Mouse (Mus musculus): Measurements from ENCODE around the gene Tex9. TPM values are rescaled to one million over a fixed set of nuclear protein-coding genes. Genes with fewer than 3 reads are reported as not detected.
A peak's percentile ranks its signal among the peaks of the same experiment; 100 is the strongest.

The Tex9 gene
- total and polyA plus RNA-seq, 3 experiments, result 1.3 to 2.1 (median 1.9) TPM

- Histone ChIP-seq H3K79me2 (replicated peaks; ENCODE audit: control insufficient read depth, insufficient read depth, low read length) (no peaks in the 10 kb centered on the region), H3K36me3 (ENCODE audit: control insufficient read depth, insufficient read depth, low read length) (no peaks in the 10 kb centered on the region), H3K27ac (no peak overlapping the region), H3K4me1 (ENCODE audit: control insufficient read depth, insufficient read depth, low read length) (no peaks in the 10 kb centered on the region), H3K27me3 (ENCODE audit: control insufficient read depth, insufficient read depth, low read length) (no peaks in the 10 kb centered on the region), H3K9ac (ENCODE audit: low read depth, low read length) (no peak overlapping the region), H3K4me3 (no peak overlapping the region)
- no peak for TF ChIP-seq POLR2A (IDR thresholded peaks at IDR 0.05; ENCODE audit: insufficient read depth, low read depth, low read length)
- TF ChIP-seq EP300 (IDR thresholded peaks at IDR 0.05; ENCODE audit: insufficient read depth, low read depth, low read length), result no peak
- no peak for TF ChIP-seq CTCF (IDR thresholded peaks at IDR 0.05)
- intact Hi-C loops (cut with DNase I), result no loop called here
- no peak for DNase-seq
Measured at GRCm38 (mm10) chr9:72520849-72521248, 28.8 kb upstream of the Tex9 start.

GRCm38 (mm10) chr9:72519246-72519645 lies 27.2 kb upstream of the Tex9 start:
- Histone ChIP-seq H3K4me3 (no peak overlapping the region), H3K9ac (ENCODE audit: low read depth, low read length) (no peak overlapping the region), H3K79me2 (replicated peaks; ENCODE audit: control insufficient read depth, insufficient read depth, low read length) (no peaks in the 10 kb centered on the region), H3K27ac (no peak overlapping the region), H3K4me1 (ENCODE audit: control insufficient read depth, insufficient read depth, low read length) (no peaks in the 10 kb centered on the region), H3K36me3 (ENCODE audit: control insufficient read depth, insufficient read depth, low read length) (no peaks in the 10 kb centered on the region), H3K27me3 (ENCODE audit: control insufficient read depth, insufficient read depth, low read length) (no peaks in the 10 kb centered on the region)
- TF ChIP-seq POLR2A (IDR thresholded peaks at IDR 0.05; ENCODE audit: insufficient read depth, low read depth, low read length) (no peak), EP300 (IDR thresholded peaks at IDR 0.05; ENCODE audit: insufficient read depth, low read depth, low read length) (no peak), CTCF (IDR thresholded peaks at IDR 0.05) (no peak)
- peak in 1 of 2 experiments; percentile 11 for DNase-seq
- intact Hi-C loops (cut with DNase I), result no loop called here

- H3K79me2 ChIP-seq (replicated peaks; ENCODE audit: control insufficient read depth, insufficient read depth, low read length), result no peaks in the 10 kb centered on the region
- H3K4me1 ChIP-seq (ENCODE audit: control insufficient read depth, insufficient read depth, low read length), result no peaks in the 10 kb centered on the region
- H3K27me3 ChIP-seq (ENCODE audit: control insufficient read depth, insufficient read depth, low read length), result no peaks in the 10 kb centered on the region
- no peak overlapping the region for H3K9ac ChIP-seq (ENCODE audit: low read depth, low read length)
- no peak overlapping the region for H3K27ac ChIP-seq
- H3K4me3 ChIP-seq, result no peak overlapping the region
- intact Hi-C loops (cut with DNase I), result no loop called here
- TF ChIP-seq CTCF (IDR thresholded peaks at IDR 0.05), result no peak
- H3K36me3 ChIP-seq (ENCODE audit: control insufficient read depth, insufficient read depth, low read length), result no peaks in the 10 kb centered on the region
- no peak for DNase-seq
Measured at GRCm38 (mm10) chr9:72515366-72515765, 23.4 kb upstream of the Tex9 start.

- TF ChIP-seq EP300 (IDR thresholded peaks at IDR 0.05; ENCODE audit: insufficient read depth, low read depth, low read length), result no peak
- no peak for TF ChIP-seq CTCF (IDR thresholded peaks at IDR 0.05)
- TF ChIP-seq POLR2A (IDR thresholded peaks at IDR 0.05; ENCODE audit: insufficient read depth, low read depth, low read length), result no peak
- Histone ChIP-seq H3K79me2 (replicated peaks; ENCODE audit: control insufficient read depth, insufficient read depth, low read length) (no peaks in the 10 kb centered on the region), H3K27me3 (ENCODE audit: control insufficient read depth, insufficient read depth, low read length) (no peaks in the 10 kb centered on the region), H3K36me3 (ENCODE audit: control insufficient read depth, insufficient read depth, low read length) (no peaks in the 10 kb centered on the region), H3K4me3 (no peak overlapping the region), H3K27ac (no peak overlapping the region), H3K4me1 (ENCODE audit: control insufficient read depth, insufficient read depth, low read length) (no peaks in the 10 kb centered on the region), H3K9ac (ENCODE audit: low read depth, low read length) (no peak overlapping the region)
- DNase-seq, result no peak
- WGBS, result 56% methylated on average over 11 of the region's 11 CpGs
- intact Hi-C loops (cut with DNase I), result no loop called here
Measured at GRCm38 (mm10) chr9:72512229-72512981, 20.4 kb upstream of the Tex9 start.

- WGBS, result 74% methylated on average over 3 of the region's 3 CpGs
- no peak for DNase-seq
- no peaks in the 10 kb centered on the region for H3K4me1 ChIP-seq (ENCODE audit: control insufficient read depth, insufficient read depth, low read length)
- no peaks in the 10 kb centered on the region for H3K27me3 ChIP-seq (ENCODE audit: control insufficient read depth, insufficient read depth, low read length)
- no peaks in the 10 kb centered on the region for H3K36me3 ChIP-seq (ENCODE audit: control insufficient read depth, insufficient read depth, low read length)
- TF ChIP-seq EP300 (IDR thresholded peaks at IDR 0.05; ENCODE audit: insufficient read depth, low read depth, low read length) (no peak), POLR2A (IDR thresholded peaks at IDR 0.05; ENCODE audit: insufficient read depth, low read depth, low read length) (no peak), CTCF (IDR thresholded peaks at IDR 0.05) (no peak)
- no peaks in the 10 kb centered on the region for H3K79me2 ChIP-seq (replicated peaks; ENCODE audit: control insufficient read depth, insufficient read depth, low read length)
- intact Hi-C loops (cut with DNase I), result no loop called here
- H3K4me3 ChIP-seq, result no peak overlapping the region
- H3K9ac ChIP-seq (ENCODE audit: low read depth, low read length), result no peak overlapping the region
- no peak overlapping the region for H3K27ac ChIP-seq
Measured at GRCm38 (mm10) chr9:72497171-72497570, 5.2 kb upstream of the Tex9 start.

- Histone ChIP-seq H3K36me3 (ENCODE audit: control insufficient read depth, insufficient read depth, low read length) (no peaks in the 10 kb centered on the region), H3K27ac (no peak overlapping the region), H3K4me3 (no peak overlapping the region), H3K79me2 (replicated peaks; ENCODE audit: control insufficient read depth, insufficient read depth, low read length) (no peaks in the 10 kb centered on the region), H3K9ac (ENCODE audit: low read depth, low read length) (no peak overlapping the region), H3K27me3 (ENCODE audit: control insufficient read depth, insufficient read depth, low read length) (no peaks in the 10 kb centered on the region), H3K4me1 (ENCODE audit: control insufficient read depth, insufficient read depth, low read length) (no peaks in the 10 kb centered on the region)
- 52% methylated on average over 2 of the region's 2 CpGs for WGBS
- no peak for DNase-seq
- TF ChIP-seq EP300 (IDR thresholded peaks at IDR 0.05; ENCODE audit: insufficient read depth, low read depth, low read length) (no peak), POLR2A (IDR thresholded peaks at IDR 0.05; ENCODE audit: insufficient read depth, low read depth, low read length) (no peak), CTCF (IDR thresholded peaks at IDR 0.05) (no peak)
- intact Hi-C loops (cut with DNase I), result no loop called here
Measured at GRCm38 (mm10) chr9:72496691-72497090, 4.7 kb upstream of the Tex9 start.

Measured in heart, adult 2 months (tissue).